Mouse (Mus musculus) CH12.LX (cell line): Measurements from ENCODE around the gene Mamdc2. TPM values are rescaled to one million over a fixed set of nuclear protein-coding genes. Genes with fewer than 3 reads are reported as not detected.

Source experiments
- DNase-seq: peaks from one replicate; pipeline ENCODE4 v3.0.0-alpha.2; 2013; ENCODE audit errors: extremely low read depth
- H3K27ac ChIP-seq: 2 replicates; pipeline ENCODE4 v1.5.1; 2012; ENCODE audit warnings: low read depth, mild to moderate bottlenecking, control low read depth, moderate library complexity; ENCODE audit not compliant: insufficient read depth
- H3K27me3 ChIP-seq: replicated peaks from 2 replicates; pipeline ENCODE3; 2012; ENCODE audit warnings: inconsistent platforms
- H3K36me3 ChIP-seq, 2 experiments: replicated peaks in 1 of 2; 2 replicates each; pipeline versions ENCODE3 to v1.6.1; 2012; ENCODE audit warnings: inconsistent platforms in 1 of 2, low read length in 1 of 2, mild to moderate bottlenecking in 1 of 2, mixed read lengths in 1 of 2, moderate library complexity in 1 of 2; ENCODE audit not compliant: control insufficient read depth in 1 of 2, insufficient read depth in 1 of 2
- H3K4me1 ChIP-seq, 2 experiments: 2 replicates each; pipeline ENCODE4 v1.6.1; 2012; ENCODE audit warnings: inconsistent platforms in 1 of 2, moderate library complexity in 1 of 2; ENCODE audit not compliant: insufficient read depth in 2 of 2, control insufficient read depth in 1 of 2
- H3K4me2 ChIP-seq: 2 replicates; pipeline ENCODE4 v1.6.1; 2012; ENCODE audit warnings: low read depth, mild to moderate bottlenecking, control low read depth; ENCODE audit not compliant: poor library complexity, insufficient read depth, severe bottlenecking
- H3K4me3 ChIP-seq, 3 experiments: fragments of 150-350 bp in 1 of 3; sonication (generic) in 1 of 3; replicated peaks in 1 of 3; 2 replicates each; pipeline versions ENCODE3 to v1.5.1; 2011 to 2012; ENCODE audit warnings: low read depth in 2 of 3, low read length in 2 of 3, mild to moderate bottlenecking in 2 of 3, moderate library complexity in 2 of 3, control low read depth in 1 of 3, improper control_type of control experiment in 1 of 3, inconsistent platforms in 1 of 3, mixed read lengths in 1 of 3; ENCODE audit not compliant: poor library complexity in 1 of 3
- H3K79me2 ChIP-seq: replicated peaks from 2 replicates; pipeline ENCODE4 v1.6.1; 2012; ENCODE audit warnings: mild to moderate bottlenecking, moderate library complexity; ENCODE audit not compliant: control insufficient read depth, poor library complexity, insufficient read depth, severe bottlenecking; ENCODE audit errors: extremely low read depth
- H3K9ac ChIP-seq: 2 replicates; pipeline ENCODE4 v1.6.1; 2012; ENCODE audit warnings: low read depth, mild to moderate bottlenecking, control low read depth, moderate library complexity; ENCODE audit not compliant: insufficient read depth
- H3K9me3 ChIP-seq: replicated peaks from 2 replicates; pipeline ENCODE3; 2012; ENCODE audit warnings: low read length, inconsistent platforms, mixed read lengths
- BHLHE40 ChIP-seq: IDR thresholded peaks from 2 replicates; pipeline ENCODE4 v1.6.1; 2011; ENCODE audit warnings: mild to moderate bottlenecking, low read depth, low read length, improper control_type of control experiment
- CHD2 ChIP-seq: IDR thresholded peaks from 2 replicates; pipeline ENCODE4 v1.6.1; 2011; ENCODE audit warnings: low read length, improper control_type of control experiment
- E2F4 ChIP-seq: IDR thresholded peaks from 2 replicates; pipeline ENCODE4 v1.6.1; 2011; ENCODE audit warnings: low read depth, low read length, improper control_type of control experiment; ENCODE audit not compliant: insufficient replicate concordance
- ELF1 ChIP-seq: IDR thresholded peaks from 2 replicates; pipeline ENCODE4 v1.6.1; 2014; ENCODE audit warnings: low read depth, mild to moderate bottlenecking, inconsistent platforms, low read length, improper control_type of control experiment
- GABPA ChIP-seq: IDR thresholded peaks from 2 replicates; pipeline ENCODE4 v1.6.1; 2012; ENCODE audit warnings: low read depth, low read length, improper control_type of control experiment, inconsistent platforms; ENCODE audit not compliant: insufficient replicate concordance
- IRF4 ChIP-seq: IDR thresholded peaks from 2 replicates; pipeline ENCODE4 v1.6.1; 2014; ENCODE audit warnings: low read depth, mild to moderate bottlenecking, inconsistent platforms, low read length, improper control_type of control experiment
- MAFK ChIP-seq: IDR thresholded peaks from 2 replicates; pipeline ENCODE4 v1.6.1; 2011; ENCODE audit warnings: low read length, improper control_type of control experiment; ENCODE audit not compliant: insufficient replicate concordance
- MAZ ChIP-seq: IDR thresholded peaks from 2 replicates; pipeline ENCODE4 v1.6.1; 2012; ENCODE audit warnings: low read depth, mild to moderate bottlenecking, inconsistent platforms, low read length, improper control_type of control experiment, moderate library complexity
- MEF2A ChIP-seq: IDR thresholded peaks from 2 replicates; pipeline ENCODE4 v1.6.1; 2014; ENCODE audit warnings: low read depth, mild to moderate bottlenecking, inconsistent platforms, low read length, improper control_type of control experiment, borderline replicate concordance
- MYC ChIP-seq: IDR thresholded peaks from 2 replicates; pipeline ENCODE4 v1.6.1; 2011; ENCODE audit warnings: low read depth, mild to moderate bottlenecking, improper control_type of control experiment, low read length
- POLR2A ChIP-seq: IDR thresholded peaks from 2 replicates; pipeline ENCODE4 v1.6.1; 2011; ENCODE audit warnings: low read depth, mild to moderate bottlenecking, improper control_type of control experiment, low read length
- RAD21 ChIP-seq: IDR thresholded peaks from 2 replicates; pipeline ENCODE4 v1.6.1; 2011; ENCODE audit warnings: low read depth, mild to moderate bottlenecking, low read length, improper control_type of control experiment, moderate library complexity
- RCOR1 ChIP-seq: conservative IDR thresholded peaks from 2 replicates; pipeline ENCODE4 v1.6.1; 2012; ENCODE audit warnings: low read depth, mild to moderate bottlenecking, inconsistent platforms, low read length, improper control_type of control experiment
- TCF12 ChIP-seq: IDR thresholded peaks from 2 replicates; pipeline ENCODE4 v1.6.1; 2014; ENCODE audit warnings: low read depth, mild to moderate bottlenecking, inconsistent platforms, low read length, improper control_type of control experiment
- UBTF ChIP-seq: IDR thresholded peaks from 2 replicates; pipeline ENCODE4 v1.6.1; 2012; ENCODE audit warnings: low read depth, mild to moderate bottlenecking, inconsistent platforms, low read length, improper control_type of control experiment, moderate library complexity
- USF2 ChIP-seq: conservative IDR thresholded peaks from 2 replicates; pipeline ENCODE4 v1.6.1; 2011; ENCODE audit warnings: low read depth, low read length, improper control_type of control experiment
- ZC3H11A ChIP-seq: IDR thresholded peaks from 2 replicates; pipeline ENCODE4 v1.6.1; 2012; ENCODE audit warnings: low read depth, mild to moderate bottlenecking, inconsistent platforms, low read length, improper control_type of control experiment
- dilution Hi-C: fragments of 300-500 bp; cut with MboI; formaldehyde crosslinking; loops from 2 replicates; pipeline ENCODE4 v1.14.3; 2020; ENCODE audit warnings: low sequenced_read_pairs; ENCODE audit not compliant: extremely low pct_unique_long_range_greater_than_20kb, extremely low pct_ligation_motif_present
- in situ Hi-C: fragments of 300-500 bp; cut with MboI; formaldehyde crosslinking; loops from 3 replicates; pipeline ENCODE4 v1.14.3; 2019; ENCODE audit warnings: low sequenced_read_pairs, low pct_ligation_motif_present, low pct_unique_long_range_greater_than_20kb, mixed read lengths
- polyA plus RNA-seq: library from polyadenylated mRNA; unstranded; fragments of >175 nt; gene quantifications from 2 replicates; pipeline ENCODE4 v1.2.1, GENCODE M21; 2012; ENCODE audit warnings: low read depth; ENCODE audit not compliant: insufficient read length
- total RNA-seq, 2 experiments: library from RNA; depleted of rRNA; stranded (reverse); fragments of 300-350 nt in 1 of 2; fragments of >200 nt in 1 of 2; gene quantifications; 2 replicates each; pipeline ENCODE4 v1.2.3; 2012 to 2014

The Mamdc2 gene
- total and polyA plus RNA-seq, 3 experiments = 0.08 to 0.67 (median 0.17) TPM

DNA sequence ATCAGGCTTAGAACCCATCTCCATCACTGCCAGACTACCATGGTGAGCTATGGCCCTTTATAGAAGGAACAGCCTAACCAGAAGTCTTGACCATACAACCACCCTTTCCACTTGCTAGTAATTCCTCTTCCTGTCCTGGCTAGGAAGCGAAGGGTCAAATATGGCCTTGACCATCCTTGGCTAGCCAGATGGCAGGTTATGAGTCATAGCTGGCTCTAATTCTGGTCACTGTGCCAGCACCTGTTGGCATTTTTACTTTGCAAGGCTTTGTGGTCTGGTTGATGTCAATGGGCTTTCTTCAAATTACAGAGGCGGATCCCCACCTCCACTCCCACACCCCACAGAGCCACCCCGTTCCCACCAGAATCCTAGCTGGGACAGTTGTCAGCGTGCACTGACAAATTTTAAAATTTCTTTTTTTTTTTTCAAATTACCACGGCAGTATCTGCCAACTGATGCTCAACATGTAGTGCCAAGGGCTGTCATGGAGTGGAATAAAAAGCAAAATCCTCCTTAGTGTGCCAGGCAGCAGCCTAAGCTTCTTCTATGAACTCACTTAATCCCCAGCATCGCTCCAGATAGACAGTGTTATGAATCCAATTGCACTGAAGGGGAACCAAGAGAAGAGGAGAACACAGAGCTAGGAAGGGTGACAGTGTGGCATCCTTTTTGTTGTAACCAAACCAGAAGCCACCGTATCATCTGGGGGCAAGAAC lies 73.1 kb downstream of the Mamdc2 start:
- peaks cover 5 to 8% of the 10 kb centered on the region in 2 experiments for H3K4me1 ChIP-seq
- no peak overlapping the region for H3K4me3 ChIP-seq
- no peak overlapping the region for H3K9ac ChIP-seq
- no peaks in the 10 kb centered on the region for H3K9me3 ChIP-seq
- no peaks in the 10 kb centered on the region for H3K36me3 ChIP-seq
- H3K27ac ChIP-seq = no peak overlapping the region
- H3K4me2 ChIP-seq = no peak overlapping the region
- in situ Hi-C loops (no loop called here), dilution Hi-C loops (no loop called here)
- DNase-seq = no peak
- H3K79me2 ChIP-seq = no peaks in the 10 kb centered on the region
- TF ChIP-seq MYC (no peak), RAD21 (no peak), MEF2A (no peak), BHLHE40 (no peak), MAZ (no peak)
- H3K27me3 ChIP-seq = no peaks in the 10 kb centered on the region

DNA sequence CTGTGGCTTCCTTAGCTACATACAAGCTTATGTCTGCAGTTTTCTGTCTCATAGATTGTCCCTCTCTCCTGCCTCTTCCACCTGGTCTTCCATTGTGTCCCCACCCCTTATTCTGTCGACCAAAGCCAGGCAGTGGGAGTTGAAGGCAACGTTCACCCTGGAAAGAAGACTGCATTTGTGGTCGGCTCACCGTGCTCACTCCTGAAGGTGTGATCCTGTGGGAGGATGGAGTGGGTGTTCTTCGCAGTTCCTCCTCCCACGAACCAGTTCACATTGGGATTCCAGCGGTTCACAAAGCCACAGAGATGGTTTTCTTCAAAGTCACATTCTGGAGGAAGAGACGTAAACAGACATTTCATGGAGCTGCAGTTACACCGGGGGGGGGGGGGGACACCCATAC lies 74.5 kb downstream of the Mamdc2 start:
- H3K4me2 ChIP-seq = no peak overlapping the region
- in situ Hi-C loops (no loop called here), dilution Hi-C loops (no loop called here)
- no peaks in the 10 kb centered on the region for H3K79me2 ChIP-seq
- no peaks in the 10 kb centered on the region for H3K36me3 ChIP-seq
- DNase-seq = no peak
- peaks cover 5 to 8% of the 10 kb centered on the region in 2 experiments for H3K4me1 ChIP-seq
- H3K27me3 ChIP-seq = no peaks in the 10 kb centered on the region
- TF ChIP-seq MAFK (no peak), ZC3H11A (no peak), MAZ (no peak), GABPA (no peak), E2F4 (no peak), MEF2A (no peak), IRF4 (no peak), ELF1 (no peak), CHD2 (no peak), UBTF (no peak), POLR2A (no peak), RCOR1 (no peak), TCF12 (no peak), USF2 (no peak)
- TF ChIP-seq, all 38 proteins: peak for 0
- Histone ChIP-seq H3K9me3 (no peaks in the 10 kb centered on the region), H3K4me3 (no peak overlapping the region), H3K27ac (no peak overlapping the region), H3K9ac (no peak overlapping the region)
